Mouse (Mus musculus): Measurements from ENCODE around the gene Ubqln4.

DNA sequence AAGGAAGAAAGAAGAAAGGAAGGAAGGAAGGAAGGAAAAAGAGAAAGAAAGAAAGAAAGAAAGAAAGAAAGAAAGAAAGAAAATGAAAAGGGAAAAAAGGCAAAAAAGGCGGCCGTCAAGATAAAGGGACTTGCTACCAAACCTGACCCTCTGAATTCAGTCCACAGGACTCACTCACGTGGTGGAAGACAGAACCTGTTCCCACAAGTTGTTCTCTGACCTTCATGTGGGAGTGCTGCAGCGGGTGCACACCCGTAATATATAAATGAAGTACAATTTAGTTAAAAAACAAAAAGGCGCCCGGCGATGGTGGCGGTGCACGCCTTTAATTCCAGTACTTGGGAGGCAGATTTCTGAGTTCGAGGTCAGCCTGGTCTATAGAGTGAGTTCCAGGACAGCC, 24.9 kb upstream of the Ubqln4 start:
- TF ChIP-seq CTCF (IDR thresholded peaks at IDR 0.05; ENCODE audit: low read depth, low read length) (no peak), GATA1 (IDR thresholded peaks at IDR 0.05; ENCODE audit: borderline replicate concordance, low read length) (no peak), POLR2AphosphoS5 (IDR thresholded peaks at IDR 0.05; ENCODE audit: insufficient replicate concordance, low read depth, low read length) (no peak), GATA2 (IDR thresholded peaks at IDR 0.05; ENCODE audit: borderline replicate concordance, low read depth, low read length) (no peak)
